Mouse (Mus musculus): ENCODE measurements around the gene Hist1h2ac.

DNA sequence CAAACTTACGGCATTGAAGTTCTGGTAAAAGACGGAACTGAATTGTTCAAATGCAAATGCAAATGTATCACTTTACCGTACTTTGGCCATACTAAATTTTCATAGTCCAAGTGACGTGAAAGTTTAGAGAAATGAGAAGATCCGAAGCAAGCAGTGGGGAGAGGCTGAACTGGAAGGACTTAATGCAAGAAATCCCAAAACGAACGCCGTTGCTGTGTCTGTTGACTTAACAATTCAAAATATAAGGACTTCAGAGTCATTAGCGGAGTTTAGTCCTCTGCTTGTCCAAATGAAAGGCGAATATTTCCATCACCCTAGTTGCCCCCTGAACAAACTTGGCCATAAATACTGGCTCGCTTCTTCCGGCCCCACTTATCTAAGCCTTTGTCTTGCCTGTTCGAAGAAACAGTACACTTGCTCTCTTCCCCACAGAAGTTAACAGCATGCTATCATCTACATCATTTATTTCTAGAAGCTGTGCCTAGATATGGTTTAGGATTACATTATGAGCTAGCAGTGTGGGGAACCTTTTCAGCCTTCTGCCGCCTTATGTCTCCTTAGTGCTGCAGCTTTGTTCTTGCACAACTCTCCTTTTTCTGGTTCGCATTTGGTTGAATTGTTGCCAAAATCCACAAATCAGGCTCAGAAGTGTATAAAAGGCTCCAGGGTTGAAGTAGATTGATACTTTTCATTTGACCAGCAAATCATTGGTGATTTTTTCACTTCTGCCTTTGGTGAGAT lies 1.5 kb upstream of the Hist1h2ac start:
- TF ChIP-seq CTCF (conservative IDR thresholded peaks at IDR 0.05; ENCODE audit: low read length): no peak
- no peak for TF ChIP-seq POU5F1 (IDR thresholded peaks at IDR 0.05; ENCODE audit: borderline replicate concordance, low read length)
- no peak for TF ChIP-seq NANOG (IDR thresholded peaks at IDR 0.05; ENCODE audit: borderline replicate concordance, low read length)

Data from E14TG2a.4 (cell line).